Mouse (Mus musculus) liver, embryonic 11.5 days (tissue): ENCODE data around the gene Entpd7. TPM values are rescaled to one million over a fixed set of nuclear protein-coding genes. Genes with fewer than 3 reads are reported as not detected.

Source experiments
- ATAC-seq: fragments of 200-750 bp; cut with Nextera tagmentation; replicated peaks from 2 replicates; pipeline ENCODE4 v1.8.0; 2017; ENCODE audit warnings: moderate number of reproducible peaks, mild to moderate bottlenecking, moderate TSS enrichment, moderate library complexity; ENCODE audit not compliant: low FRiP score
- DNase-seq: peaks from one replicate; pipeline ENCODE4 v3.0.0-alpha.2; 2017; ENCODE audit warnings: low spot score
- H3K27ac ChIP-seq: fragments of 300-500 bp; sonication (generic); 2 replicates; pipeline ENCODE4 v1.5.1; 2014; ENCODE audit warnings: mild to moderate bottlenecking, low read depth, low read length, control low read depth
- H3K27me3 ChIP-seq: fragments of 300-500 bp; sonication (generic); replicated peaks from 2 replicates; pipeline ENCODE4 v1.6.1; 2014; ENCODE audit warnings: low read length, mixed read lengths; ENCODE audit not compliant: control insufficient read depth, insufficient read depth
- H3K36me3 ChIP-seq: fragments of 300-500 bp; sonication (generic); 2 replicates; pipeline ENCODE4 v1.6.1; 2014; ENCODE audit warnings: mild to moderate bottlenecking, low read length, moderate library complexity, mixed read lengths; ENCODE audit not compliant: control insufficient read depth, insufficient read depth
- H3K4me1 ChIP-seq: fragments of 300-500 bp; sonication (generic); replicated peaks from 2 replicates; pipeline ENCODE4 v1.6.1; 2014; ENCODE audit warnings: low read length, mixed read lengths; ENCODE audit not compliant: control insufficient read depth, insufficient read depth
- H3K4me2 ChIP-seq: fragments of 300-500 bp; sonication (generic); 2 replicates; pipeline ENCODE4 v1.6.1; 2014; ENCODE audit warnings: mild to moderate bottlenecking, control low read depth, moderate library complexity
- H3K4me3 ChIP-seq: fragments of 300-500 bp; sonication (generic); 2 replicates; pipeline ENCODE4 v1.5.1; 2014; ENCODE audit warnings: low read depth, low read length, control low read depth
- H3K9ac ChIP-seq: fragments of 300-500 bp; sonication (generic); 2 replicates; pipeline ENCODE4 v1.6.1; 2014; ENCODE audit warnings: low read depth, low read length, control low read depth
- H3K9me3 ChIP-seq: fragments of 300-500 bp; sonication (generic); 2 replicates; pipeline ENCODE4 v1.6.1; 2016; ENCODE audit warnings: low read length, inconsistent platforms, mixed read lengths; ENCODE audit not compliant: control insufficient read depth
- WGBS: fragments of 180-500 bp; shearing (Covaris S2); extraction: QIAGEN DNeasy Blood & Tissue Kit; methylation state at CpG from one replicate; pipeline ENCODE4 v1.1.7; 2014; 5-methylcytosine and 5-hydroxymethylcytosine counted together
- polyA plus RNA-seq: library from polyadenylated mRNA; unstranded; fragments of >200 nt; fragmentation: Nextera tagmentation; extraction: Ambion mirVana; gene quantifications from 2 replicates; pipeline ENCODE4 v1.2.1, GENCODE M21; 2014

Entpd7 gene
- polyA plus RNA-seq, 1 experiment from 2014 or later, result 9.2 TPM

DNA sequence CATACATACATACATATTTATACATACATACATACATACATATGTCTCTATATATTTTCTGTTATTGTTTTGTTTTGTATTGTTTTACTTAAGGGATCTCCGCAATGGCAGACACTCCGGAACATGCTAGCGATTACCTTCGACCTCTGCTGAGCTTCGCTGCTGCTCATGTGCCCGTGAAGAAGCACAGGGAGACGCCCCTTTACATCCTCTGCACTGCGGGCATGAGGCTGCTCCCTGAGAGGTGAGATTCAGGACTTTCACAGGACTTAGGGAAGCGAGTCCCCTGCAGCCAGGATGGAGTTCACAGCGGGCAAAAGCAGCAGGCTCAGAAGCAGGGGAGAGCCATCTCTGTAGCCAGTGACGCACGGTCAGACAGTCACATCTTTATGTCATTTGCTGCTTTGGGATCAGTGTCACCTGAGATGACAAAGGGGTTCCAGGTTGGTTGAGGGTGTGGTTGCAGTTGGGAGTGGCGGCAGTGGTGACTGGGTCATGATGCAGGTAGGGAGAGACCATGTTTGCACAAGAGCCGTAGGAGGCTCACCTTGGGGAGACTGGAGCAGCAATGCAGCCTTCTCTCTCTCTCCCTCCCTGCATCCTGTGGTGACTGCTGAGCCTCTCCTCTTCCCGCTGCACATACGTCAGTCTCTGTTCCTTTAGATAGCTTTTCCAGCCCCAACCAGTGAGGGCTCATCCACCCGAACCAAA, 15.5 kb downstream of the Entpd7 start:
- Histone ChIP-seq H3K9ac (no peak overlapping the region), H3K4me2 (no peak overlapping the region), H3K4me1 (no peaks in the 10 kb centered on the region), H3K36me3 (peaks cover 11% of the 10 kb centered on the region), H3K27me3 (no peaks in the 10 kb centered on the region), H3K4me3 (no peak overlapping the region), H3K27ac (no peak overlapping the region), H3K9me3 (no peaks in the 10 kb centered on the region; the same call in 1 of the 2 replicates)
- WGBS, result 88% methylated on average over 17 of the region's 17 CpGs
- DNase-seq (no peak), ATAC-seq (no peak)

GRCm38 (mm10) chr19:43708206-43708605, 18.7 kb downstream of the Entpd7 start:
- no peak overlapping the region for H3K4me2 ChIP-seq
- peaks cover 4% of the 10 kb centered on the region for H3K4me1 ChIP-seq
- no peak overlapping the region for H3K9ac ChIP-seq
- no peak for DNase-seq
- peaks cover 14% of the 10 kb centered on the region for H3K36me3 ChIP-seq
- no peaks in the 10 kb centered on the region for H3K9me3 ChIP-seq
- no peak overlapping the region for H3K27ac ChIP-seq
- WGBS, result 93% methylated on average over 7 of the region's 7 CpGs
- no peak for ATAC-seq
- H3K4me3 ChIP-seq, result no peak overlapping the region
- no peaks in the 10 kb centered on the region for H3K27me3 ChIP-seq

- H3K27ac ChIP-seq, result no peak overlapping the region
- no peak overlapping the region for H3K9ac ChIP-seq
- no peaks in the 10 kb centered on the region for H3K27me3 ChIP-seq
- ATAC-seq, result no peak
- no peaks in the 10 kb centered on the region for H3K9me3 ChIP-seq
- no peak for DNase-seq
- 89% methylated on average over 8 of the region's 8 CpGs for WGBS
- peaks cover 14% of the 10 kb centered on the region for H3K36me3 ChIP-seq
- H3K4me3 ChIP-seq, result no peak overlapping the region
- peaks cover 4% of the 10 kb centered on the region for H3K4me1 ChIP-seq
- H3K4me2 ChIP-seq, result no peak overlapping the region
Measured at GRCm38 (mm10) chr19:43709317-43709716, 19.8 kb downstream of the Entpd7 start.

DNA sequence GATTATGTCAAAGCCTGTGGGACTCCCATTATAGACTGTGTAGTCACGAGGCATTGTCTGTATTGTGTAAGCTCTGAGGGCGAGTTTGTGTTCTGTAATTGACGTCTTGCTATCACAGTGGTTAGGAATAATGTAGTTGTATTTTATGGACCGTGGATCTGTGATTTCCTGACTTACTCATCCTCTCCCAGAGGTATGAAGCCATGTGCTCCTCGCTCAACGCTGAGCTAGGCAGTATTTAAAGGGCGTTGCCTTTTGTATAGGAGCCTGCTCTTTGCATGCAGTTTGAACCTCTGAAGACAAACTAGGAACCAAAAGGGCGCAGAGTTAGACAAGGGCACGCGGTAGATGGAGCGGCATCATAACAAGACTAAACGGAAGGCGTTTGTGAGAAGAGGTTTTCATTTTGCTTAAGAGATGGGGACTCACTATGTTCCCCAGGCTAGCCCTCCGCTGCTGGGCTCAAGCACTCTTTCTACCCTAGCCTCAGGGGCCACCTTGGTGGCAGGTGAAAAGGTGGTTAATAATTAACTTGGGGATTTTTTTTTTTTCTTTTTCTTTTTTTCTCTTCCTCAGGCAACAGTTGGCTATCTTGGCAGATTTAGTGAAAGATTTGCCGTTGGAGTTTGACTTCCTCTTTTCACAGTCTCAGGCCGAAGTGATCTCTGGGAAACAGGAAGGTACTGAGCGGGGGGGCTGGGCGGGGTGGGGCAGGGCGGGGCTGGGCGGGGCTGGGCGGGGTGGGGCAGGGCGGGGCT, 21.9 kb downstream of the Entpd7 start:
- H3K9ac ChIP-seq, result no peak overlapping the region
- H3K27ac ChIP-seq, result peak overlapping the region; percentile 52
- peak overlapping the region; percentile 56 for H3K4me2 ChIP-seq
- DNase-seq, result no peak
- H3K4me1 ChIP-seq, result peaks cover 4% of the 10 kb centered on the region
- WGBS, result 41% methylated on average over 22 of the region's 22 CpGs
- no peaks in the 10 kb centered on the region for H3K9me3 ChIP-seq
- H3K36me3 ChIP-seq, result peaks cover 8% of the 10 kb centered on the region; the same call in 1 of the 2 replicates
- H3K27me3 ChIP-seq, result no peaks in the 10 kb centered on the region
- H3K4me3 ChIP-seq, result no peak overlapping the region; the same call in 1 of the 2 replicates
- ATAC-seq, result peak; percentile 36; the same call in 1 of the 2 replicates

DNA sequence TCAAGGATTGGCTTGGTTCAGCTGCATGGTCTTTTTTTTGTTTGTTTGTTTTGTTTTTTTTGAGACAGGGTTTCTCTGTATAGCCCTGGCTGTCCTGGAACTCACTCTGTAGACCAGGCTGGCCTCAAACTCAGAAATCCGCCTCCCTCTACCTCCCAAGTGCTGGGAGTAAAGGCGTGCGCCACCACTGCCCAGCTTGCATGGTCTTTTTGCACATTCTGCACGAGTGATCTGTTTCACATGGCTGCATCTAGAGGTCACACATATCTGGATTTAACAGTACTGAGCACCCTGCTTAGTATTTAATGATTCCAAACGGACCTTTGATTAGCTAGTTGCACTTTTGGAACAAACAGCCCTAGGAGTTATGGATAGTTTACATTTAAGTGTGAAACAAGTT, 22.5 kb downstream of the Entpd7 start:
- 73% methylated on average over 5 of the region's 5 CpGs for whole genome bisulfite sequencing
- H3K27ac ChIP-seq, result no peak overlapping the region

GRCm38 (mm10) chr19:43720061-43720460, 30.6 kb downstream of the Entpd7 start:
- H3K9me3 ChIP-seq, result no peaks in the 10 kb centered on the region
- H3K27ac ChIP-seq, result no peak overlapping the region
- no peak overlapping the region for H3K4me3 ChIP-seq
- DNase-seq (no peak), ATAC-seq (no peak)
- no peak overlapping the region for H3K4me2 ChIP-seq
- no peak overlapping the region for H3K9ac ChIP-seq
- H3K4me1 ChIP-seq, result peaks cover 3% of the 10 kb centered on the region; the same call in 1 of the 2 replicates
- H3K36me3 ChIP-seq, result peaks cover 2% of the 10 kb centered on the region; the same call in 1 of the 2 replicates
- H3K27me3 ChIP-seq, result no peaks in the 10 kb centered on the region
- WGBS, result 90% methylated on average over 11 of the region's 11 CpGs

More for the DNA sequence above, 22.5 kb downstream of the Entpd7 start:
- Histone ChIP-seq H3K4me3 (no peak overlapping the region), H3K36me3 (peaks cover 8% of the 10 kb centered on the region; the same call in 1 of the 2 replicates), H3K27me3 (no peaks in the 10 kb centered on the region), H3K9ac (no peak overlapping the region), H3K4me2 (no peak overlapping the region), H3K4me1 (peaks cover 4% of the 10 kb centered on the region), H3K9me3 (no peaks in the 10 kb centered on the region)
- no peak for DNase-seq
- ATAC-seq, result 0 out of 2 replicates have a peak, but pooled peaks have one; percentile 26

DNA sequence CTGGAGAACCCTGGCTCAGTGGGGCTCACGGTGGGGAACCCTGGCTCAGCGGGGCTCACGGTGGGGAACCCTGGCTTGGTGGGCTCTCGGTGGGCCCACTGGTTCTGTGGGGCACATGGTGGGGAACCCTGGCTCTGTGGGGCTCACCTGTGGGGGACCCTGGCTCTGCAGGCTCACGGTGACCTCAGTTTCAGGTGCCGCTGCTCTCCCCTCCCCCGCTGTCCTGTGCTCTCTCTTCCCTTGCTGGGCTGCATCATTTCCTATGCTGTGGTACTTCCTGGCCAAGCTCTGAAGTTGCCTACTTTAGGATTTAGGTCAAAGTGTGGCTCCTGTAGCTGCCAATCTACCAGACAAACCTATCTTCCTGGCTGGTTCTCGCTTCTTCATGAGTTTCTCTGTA, 33.4 kb downstream of the Entpd7 start:
- H3K4me3 ChIP-seq, result no peak overlapping the region
- no peak for DNase-seq
- H3K27ac ChIP-seq, result no peak overlapping the region
- 71% methylated on average over 8 of the region's 8 CpGs for WGBS
- H3K36me3 ChIP-seq, result peaks cover 10% of the 10 kb centered on the region
- H3K4me1 ChIP-seq, result peaks cover 3% of the 10 kb centered on the region; the same call in 1 of the 2 replicates
- H3K9me3 ChIP-seq, result no peaks in the 10 kb centered on the region
- H3K27me3 ChIP-seq, result no peaks in the 10 kb centered on the region
- no peak overlapping the region for H3K4me2 ChIP-seq
- no peak for ATAC-seq
- no peak overlapping the region for H3K9ac ChIP-seq

DNA sequence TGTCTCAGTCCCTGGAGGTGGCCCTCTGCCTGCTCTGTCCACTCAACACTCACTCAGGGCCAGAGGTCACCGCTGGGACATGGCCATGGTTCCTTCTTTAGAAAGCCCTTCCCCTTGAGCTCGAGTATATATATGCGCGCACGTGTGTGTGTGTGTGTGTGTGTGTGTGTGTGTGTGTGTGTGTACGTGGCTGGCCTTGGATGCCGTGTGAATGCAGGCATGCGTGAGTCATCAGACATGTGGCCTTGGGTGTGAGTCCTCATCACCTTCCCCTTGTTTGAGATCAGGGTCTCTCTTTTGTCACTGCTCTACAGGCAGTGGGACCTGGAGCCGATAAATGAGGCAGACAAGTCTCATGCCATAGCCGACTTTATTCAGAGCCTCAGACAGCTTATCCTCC, 34.0 kb downstream of the Entpd7 start:
- no peak overlapping the region for H3K4me2 ChIP-seq
- H3K27ac ChIP-seq, result no peak overlapping the region
- no peak overlapping the region for H3K9ac ChIP-seq
- H3K4me1 ChIP-seq, result peaks cover 3% of the 10 kb centered on the region; the same call in 1 of the 2 replicates
- ATAC-seq, result no peak
- H3K9me3 ChIP-seq, result no peaks in the 10 kb centered on the region
- no peak overlapping the region for H3K4me3 ChIP-seq
- 78% methylated on average over 10 of the region's 10 CpGs for WGBS
- no peak for DNase-seq
- H3K27me3 ChIP-seq, result no peaks in the 10 kb centered on the region
- H3K36me3 ChIP-seq, result peaks cover 8% of the 10 kb centered on the region
